Mouse (Mus musculus) limb, embryonic 14.5 days (tissue): ENCODE data around the gene Gmds. TPM values are rescaled to one million over a fixed set of nuclear protein-coding genes. Genes with fewer than 3 reads are reported as not detected.

ENCODE experiments used
- ATAC-seq: fragments of 200-750 bp; cut with Nextera tagmentation; 2 replicates; pipeline ENCODE4 v1.8.0; 2017; ENCODE audit warnings: low read depth, moderate number of reproducible peaks, moderate TSS enrichment; ENCODE audit not compliant: low FRiP score
- DNase-seq: peaks from one replicate; pipeline ENCODE4 v3.0.0-alpha.2; 2015; ENCODE audit warnings: low spot score
- H3K27ac ChIP-seq: fragments of 300-500 bp; sonication (generic); replicated peaks from 2 replicates; pipeline ENCODE4 v1.5.1; 2014; ENCODE audit warnings: low read depth, mild to moderate bottlenecking, low read length, moderate library complexity, mixed read lengths
- H3K27me3 ChIP-seq: fragments of 300-500 bp; sonication (generic); 2 replicates; pipeline ENCODE4 v1.6.1; 2014; ENCODE audit warnings: low read length, mixed read lengths; ENCODE audit not compliant: control insufficient read depth, insufficient read depth
- H3K36me3 ChIP-seq: fragments of 300-500 bp; sonication (generic); 2 replicates; pipeline ENCODE4 v1.6.1; 2014; ENCODE audit warnings: mild to moderate bottlenecking, low read length, moderate library complexity, mixed read lengths; ENCODE audit not compliant: control insufficient read depth, insufficient read depth
- H3K4me1 ChIP-seq: fragments of 300-500 bp; sonication (generic); 2 replicates; pipeline ENCODE4 v1.6.1; 2014; ENCODE audit warnings: antibody characterized with exemption, low read length, mixed read lengths; ENCODE audit not compliant: control insufficient read depth, insufficient read depth
- H3K4me2 ChIP-seq: fragments of 300-500 bp; sonication (generic); replicated peaks from 2 replicates; pipeline ENCODE4 v1.6.1; 2014; ENCODE audit warnings: low read depth, mild to moderate bottlenecking, low read length, moderate library complexity; ENCODE audit not compliant: severe bottlenecking
- H3K4me3 ChIP-seq: fragments of 300-500 bp; sonication (generic); replicated peaks from 2 replicates; pipeline ENCODE4 v1.5.1; 2014; ENCODE audit warnings: low read length
- H3K9ac ChIP-seq: fragments of 300-500 bp; sonication (generic); 2 replicates; pipeline ENCODE4 v1.6.1; 2014; ENCODE audit warnings: mild to moderate bottlenecking, low read depth, low read length, moderate library complexity; ENCODE audit not compliant: severe bottlenecking
- H3K9me3 ChIP-seq: fragments of 300-500 bp; sonication (generic); 2 replicates; pipeline ENCODE4 v1.6.1; 2016; ENCODE audit warnings: low read length; ENCODE audit not compliant: control insufficient read depth
- POLR2A ChIP-seq: fragments of 200-500 bp; IDR thresholded peaks from 2 replicates; pipeline ENCODE4 v1.8.0; 2012; ENCODE audit warnings: inconsistent platforms, mild to moderate bottlenecking, moderate library complexity, borderline replicate concordance; ENCODE audit not compliant: insufficient read depth, insufficient read length; ENCODE audit errors: extremely low read depth
- WGBS: fragments of 180-500 bp; shearing (Covaris S2); extraction: QIAGEN DNeasy Blood & Tissue Kit; methylation state at CpG from one replicate; pipeline ENCODE4 v1.1.7; 2014; 5-methylcytosine and 5-hydroxymethylcytosine counted together
- polyA plus RNA-seq, 2 experiments: library from polyadenylated mRNA; depleted of rRNA in 1 of 2; stranded (reverse) in 1 of 2; unstranded in 1 of 2; fragments of >200 nt; fragmentation: Nextera tagmentation in 1 of 2; extraction: Ambion mirVana in 1 of 2; gene quantifications; 2 replicates each; pipeline versions ENCODE4 v1.2.1 to v1.2.3; 2012 to 2014

Gmds gene
- polyA plus RNA-seq, 2 experiments, result 31.6 to 39.9 TPM

DNA sequence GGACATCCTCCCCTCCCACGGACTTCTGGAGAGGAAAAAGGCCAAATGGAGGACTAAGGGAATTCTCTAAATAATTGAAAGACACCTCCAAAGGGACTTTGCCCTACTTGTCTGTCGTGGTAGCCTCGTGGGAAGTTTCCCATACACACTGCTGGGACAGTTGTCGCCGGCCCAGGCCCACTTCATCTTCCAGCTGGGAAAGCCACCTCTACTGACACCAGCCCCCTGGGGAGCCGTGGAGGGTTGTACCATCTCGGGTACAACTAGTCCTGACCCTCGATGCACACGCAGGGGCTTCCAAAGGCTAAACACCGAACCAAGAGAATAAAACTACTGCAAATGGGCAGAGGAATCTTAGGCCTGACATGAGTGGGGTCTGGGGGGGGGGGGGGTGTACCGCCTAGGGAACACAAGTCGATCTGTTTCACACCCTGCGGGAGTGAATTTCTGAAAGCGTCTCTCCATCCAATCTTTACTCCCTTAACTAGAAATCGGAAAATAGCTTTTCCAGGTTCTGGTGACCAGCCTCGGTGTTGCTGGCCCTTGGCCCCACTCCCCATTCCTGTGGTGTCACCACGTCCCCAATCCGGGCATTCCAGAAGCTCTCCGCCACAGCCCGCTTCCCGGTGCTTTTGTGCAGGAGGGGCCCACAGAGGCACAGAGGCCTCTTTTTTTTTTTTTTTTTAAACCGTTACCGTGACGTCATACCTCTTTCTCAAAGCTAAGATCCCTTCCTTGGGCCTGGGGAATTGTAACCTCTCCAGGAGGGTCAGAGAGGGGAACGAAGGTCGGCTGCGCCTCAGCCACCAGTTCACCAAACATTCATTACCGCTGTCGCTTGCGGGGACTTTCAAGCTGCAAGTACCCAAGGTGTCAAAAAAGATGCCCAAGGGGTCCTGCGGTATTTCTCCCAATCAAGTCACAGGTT is 535.1 kb downstream of the Gmds start:
- H3K4me3 ChIP-seq, result peak overlapping the region; percentile 8
- DNase-seq (no peak), ATAC-seq (no peak)
- H3K4me2 ChIP-seq, result peak overlapping the region; percentile 80
- TF ChIP-seq POLR2A, result no peak
- H3K9ac ChIP-seq, result peak overlapping the region; percentile 16; the same call in 1 of the 2 replicates
- 2% methylated on average over 31 of the region's 31 CpGs for WGBS
- no peak overlapping the region for H3K27ac ChIP-seq
- H3K36me3 ChIP-seq, result peaks cover 9% of the 10 kb centered on the region
- no peaks in the 10 kb centered on the region for H3K9me3 ChIP-seq
- peaks cover 89% of the 10 kb centered on the region for H3K27me3 ChIP-seq
- H3K4me1 ChIP-seq, result peaks cover 21% of the 10 kb centered on the region

DNA sequence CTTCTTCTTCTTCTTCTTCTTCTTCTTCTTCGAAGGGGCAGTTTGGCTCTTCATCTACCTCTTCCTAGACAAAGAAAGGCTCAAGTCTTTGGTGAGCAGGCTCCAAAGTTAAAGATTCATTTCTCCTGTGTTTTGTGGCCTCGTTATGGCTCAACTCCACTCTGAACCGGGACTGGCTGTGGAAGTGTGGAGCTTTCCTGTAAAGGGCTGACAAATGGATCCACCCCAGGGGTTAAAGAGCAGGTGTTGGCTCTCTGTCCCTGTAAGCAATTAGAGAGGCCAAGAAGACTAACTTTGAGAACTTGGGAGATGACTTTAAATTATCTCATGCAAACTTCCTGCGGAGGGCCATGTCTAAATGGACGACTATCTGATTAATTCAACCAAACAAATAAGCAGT is 536.1 kb downstream of the Gmds start:
- Histone ChIP-seq H3K9me3 (no peaks in the 10 kb centered on the region), H3K4me1 (peaks cover 23% of the 10 kb centered on the region), H3K27ac (no peak overlapping the region), H3K9ac (no peak overlapping the region), H3K36me3 (0 out of 2 replicates have a peak, but pooled peaks cover under 1% of the 10 kb centered on the region), H3K4me2 (peak overlapping the region; percentile 80), H3K4me3 (no peak overlapping the region), H3K27me3 (peaks cover 88% of the 10 kb centered on the region)
- WGBS, result 10% methylated on average over 5 of the region's 5 CpGs
- ATAC-seq (no peak), DNase-seq (no peak)
- TF ChIP-seq POLR2A, result no peak

DNA sequence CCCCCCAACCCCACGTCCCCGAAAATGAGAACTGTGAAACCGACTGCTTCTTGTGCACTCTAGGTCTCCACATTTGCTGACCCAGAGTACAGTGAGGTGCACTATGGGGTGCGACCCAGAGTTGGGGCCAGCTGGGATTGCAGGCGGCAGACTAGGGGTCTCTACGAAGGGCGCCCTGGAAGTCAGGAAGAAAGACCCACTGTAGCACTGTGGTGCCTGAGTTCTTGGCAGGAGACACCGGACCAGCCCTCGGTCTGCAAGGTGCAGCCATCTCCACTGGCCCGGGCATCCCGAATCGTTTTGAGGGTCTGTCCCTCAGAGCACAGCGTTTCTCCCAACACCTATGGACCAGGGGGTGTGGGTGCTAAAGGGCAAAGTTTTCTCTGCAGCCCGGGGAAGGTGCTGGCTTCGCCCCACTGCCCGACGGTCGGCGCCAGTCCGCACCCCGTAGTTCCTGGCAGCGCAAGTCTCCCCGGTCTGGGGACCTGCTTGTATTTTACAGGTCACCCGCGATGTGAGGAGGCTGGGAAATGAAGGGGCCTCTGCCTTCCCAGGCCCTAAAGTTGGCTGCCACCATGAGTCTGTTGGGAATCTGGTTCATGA is 536.7 kb downstream of the Gmds start:
- Histone ChIP-seq H3K9me3 (no peaks in the 10 kb centered on the region), H3K4me3 (peak overlapping the region; percentile 31), H3K4me2 (peak overlapping the region; percentile 61), H3K4me1 (peaks cover 27% of the 10 kb centered on the region), H3K27ac (0 out of 2 replicates have a peak overlapping the region, but pooled peaks have one; percentile 28), H3K9ac (peak overlapping the region; percentile 43), H3K36me3 (no peaks in the 10 kb centered on the region), H3K27me3 (peaks cover 86% of the 10 kb centered on the region)
- TF ChIP-seq POLR2A, result no peak
- 7% methylated on average over 24 of the region's 25 CpGs for WGBS
- ATAC-seq (no peak), DNase-seq (no peak)

DNA sequence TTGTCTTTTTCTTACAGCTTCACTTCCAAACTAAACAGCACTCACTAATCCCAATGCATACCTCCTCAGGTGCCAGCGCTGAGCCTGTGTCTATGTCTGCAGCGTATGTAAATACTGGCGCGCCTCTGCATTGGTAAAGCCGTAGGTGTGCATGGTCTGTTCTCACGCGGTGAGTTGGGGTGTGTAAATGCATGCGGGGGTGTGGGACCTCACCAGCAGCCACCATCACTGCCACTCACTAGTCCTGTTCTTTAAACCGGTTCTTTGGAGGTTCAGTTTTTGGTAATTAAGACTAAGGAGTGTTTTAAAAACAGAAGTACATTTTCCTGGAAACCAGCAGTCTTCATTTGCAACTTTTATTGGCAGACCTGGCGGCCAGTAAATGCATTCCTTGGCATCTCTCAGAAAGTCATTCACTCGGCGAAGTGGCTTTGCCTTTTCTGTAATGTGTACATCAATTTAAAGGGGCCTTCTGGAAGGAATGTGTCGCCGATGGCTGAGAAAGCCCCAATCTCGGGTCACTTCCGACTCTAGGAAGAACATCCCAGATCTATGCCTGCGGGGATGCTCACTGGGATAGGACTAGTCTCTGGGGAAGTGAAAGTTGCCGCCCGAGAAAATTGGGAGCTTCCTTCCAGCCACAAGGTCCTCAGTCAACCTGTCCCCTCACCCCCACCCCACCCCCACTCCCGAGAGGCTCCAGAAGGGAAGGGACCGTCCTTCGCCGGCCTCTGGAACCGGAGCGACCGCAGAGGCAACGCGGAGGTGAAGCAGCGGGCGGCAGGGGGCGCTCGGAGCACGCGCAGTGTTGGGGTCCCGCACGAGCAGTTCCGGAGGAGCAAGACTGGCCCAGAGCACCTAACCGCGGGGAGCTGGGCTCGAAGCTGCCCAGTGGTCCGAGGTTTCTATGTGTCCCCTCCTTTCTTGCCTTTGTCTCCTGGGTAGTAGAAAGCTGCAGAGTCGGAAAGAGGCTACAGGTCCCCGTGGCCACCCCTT is 537.7 kb downstream of the Gmds start:
- H3K27me3 ChIP-seq, result peaks cover 81% of the 10 kb centered on the region
- peak; percentile 78 for DNase-seq
- WGBS, result under 1% methylated on average over 43 of the region's 43 CpGs

DNA sequence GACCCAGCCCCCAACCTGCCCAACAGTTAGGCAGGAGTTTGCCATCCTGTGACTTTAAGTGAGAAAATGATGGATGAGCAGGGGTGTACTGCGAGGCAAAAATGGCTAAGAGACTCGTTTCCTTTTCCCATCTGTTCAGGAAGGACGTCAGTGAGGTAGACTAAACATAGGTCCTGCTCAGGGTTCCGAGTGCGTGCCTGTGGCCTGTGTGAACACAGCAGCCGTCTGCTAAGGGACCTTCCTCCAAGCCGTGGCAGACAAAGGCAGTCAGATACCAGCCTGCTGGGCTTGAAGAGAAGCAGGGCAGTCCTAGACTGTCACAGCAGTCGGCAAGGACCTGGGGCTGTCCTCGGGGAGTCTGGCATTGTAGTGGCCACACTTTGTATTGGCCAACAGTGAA is 540.5 kb downstream of the Gmds start:
- H3K9ac ChIP-seq, result no peak overlapping the region
- ATAC-seq, result no peak
- peaks cover 22% of the 10 kb centered on the region for H3K4me1 ChIP-seq
- no peak overlapping the region for H3K4me3 ChIP-seq
- H3K27ac ChIP-seq, result no peak overlapping the region
- no peak for TF ChIP-seq POLR2A
- peaks cover 62% of the 10 kb centered on the region for H3K27me3 ChIP-seq
- 26% methylated on average over 9 of the region's 9 CpGs for WGBS
- no peak overlapping the region for H3K4me2 ChIP-seq
- H3K9me3 ChIP-seq, result no peaks in the 10 kb centered on the region
- no peaks in the 10 kb centered on the region for H3K36me3 ChIP-seq
- no peak for DNase-seq

More for the DNA sequence above, 537.7 kb downstream of the Gmds start:
- 0 out of 2 replicates have a peak overlapping the region, but pooled peaks have one; percentile 28 for H3K27ac ChIP-seq
- no peak for TF ChIP-seq POLR2A
- peaks cover 27% of the 10 kb centered on the region for H3K4me1 ChIP-seq
- H3K9me3 ChIP-seq, result no peaks in the 10 kb centered on the region
- H3K4me2 ChIP-seq, result peak overlapping the region; percentile 61
- peak overlapping the region; percentile 43 for H3K9ac ChIP-seq
- ATAC-seq, result peak; percentile 80
- H3K4me3 ChIP-seq, result peak overlapping the region; percentile 31
- no peaks in the 10 kb centered on the region for H3K36me3 ChIP-seq
